Mouse (Mus musculus) cerebellum, adult 2 months (tissue): ENCODE measurements at regions not wholly inside any gene's neighbourhood (a gene's known extent, or its start where the extent isn't known, plus 50 kb on each side); places are given as distances from the start of the nearest gene placed in this dataset.

ENCODE experiments used
- CTCF ChIP-seq: fragments of 200-500 bp; IDR thresholded peaks from 2 replicates; pipeline ENCODE4 v1.5.1; 2011; ENCODE audit warnings: low read depth, mild to moderate bottlenecking, control low read depth, low read length, moderate library complexity, borderline replicate concordance; ENCODE audit not compliant: insufficient read depth
- POLR2A ChIP-seq: fragments of 200-500 bp; IDR thresholded peaks from 2 replicates; pipeline ENCODE4 v1.6.1; 2011; ENCODE audit warnings: low read length, control low read depth, borderline replicate concordance; ENCODE audit not compliant: insufficient read depth

- peak; percentile 74 for TF ChIP-seq CTCF
- no peak for TF ChIP-seq POLR2A
Measured at GRCm38 (mm10) chr6:70714239-70714638, 77.8 kb downstream of the Rpia start.
